Mouse (Mus musculus): ENCODE measurements around the gene Traf3ip3. TPM values are rescaled to one million over a fixed set of nuclear protein-coding genes. Genes with fewer than 3 reads are reported as not detected.

Traf3ip3 gene
- total RNA-seq, 2 experiments from 2014 or later: 1.6 to 2.4 TPM

- Histone ChIP-seq H3K4me3 (no peak overlapping the region), H3K27ac (no peak overlapping the region)
- no peak for DNase-seq (ENCODE audit: low spot score in 2 of 2)
- TF ChIP-seq CTCF (conservative IDR thresholded peaks at IDR 0.05): peak; percentile 73
These were observed 75.7 kb downstream of the Traf3ip3 start for GRCm38 (mm10) chr1:193125835-193126234.

Other genes with a start within 250 kb of the Traf3ip3 start
- 10 to 100 TPM; 26.6 to 31.1 TPM for gene Syt14, start 165.9 kb downstream of the Traf3ip3 start, total RNA-seq (2021)
- 10 to 100 TPM; 22.9 to 24.8 TPM for gene Diexf, start 71.4 kb downstream of the Traf3ip3 start, total RNA-seq (2021)
- under 1 TPM; 0.49 to 0.66 TPM for gene Irf6, start 48.6 kb downstream of the Traf3ip3 start, total RNA-seq (2021)
- gene A130010J15Rik, start 33.7 kb downstream of the Traf3ip3 start, total RNA-seq (2021): 1 to 10 TPM; 5.1 to 5.3 TPM
- gene Lamb3, start 6.0 kb upstream of the Traf3ip3 start, total RNA-seq (2021): 1 to 10 TPM in 1 of 2 experiments, under 1 TPM in 1; 0.82 to 1.4 TPM
- 10 to 100 TPM; 42.9 to 52.8 TPM for gene Hsd11b1, start 62.4 kb upstream of the Traf3ip3 start, total RNA-seq (2021)
- gene G0s2, start 71.5 kb upstream of the Traf3ip3 start, total RNA-seq (2021): 10 to 100 TPM in 1 of 2 experiments, 1 to 10 TPM in 1; 8.5 to 10.0 TPM
- 10 to 100 TPM; 23.6 to 24.4 TPM for gene Camk1g, start 168.6 kb upstream of the Traf3ip3 start, total RNA-seq (2021)

Data from layer of hippocampus, adult 2 months (tissue).